Mouse (Mus musculus) urinary bladder, postnatal 25 days (tissue): ENCODE results near the gene Ostf1.

Experiments used
- DNase-seq: peaks from one replicate; pipeline ENCODE4 v3.0.0; 2022; ENCODE audit warnings: low spot score

The Ostf1 gene

DNA sequence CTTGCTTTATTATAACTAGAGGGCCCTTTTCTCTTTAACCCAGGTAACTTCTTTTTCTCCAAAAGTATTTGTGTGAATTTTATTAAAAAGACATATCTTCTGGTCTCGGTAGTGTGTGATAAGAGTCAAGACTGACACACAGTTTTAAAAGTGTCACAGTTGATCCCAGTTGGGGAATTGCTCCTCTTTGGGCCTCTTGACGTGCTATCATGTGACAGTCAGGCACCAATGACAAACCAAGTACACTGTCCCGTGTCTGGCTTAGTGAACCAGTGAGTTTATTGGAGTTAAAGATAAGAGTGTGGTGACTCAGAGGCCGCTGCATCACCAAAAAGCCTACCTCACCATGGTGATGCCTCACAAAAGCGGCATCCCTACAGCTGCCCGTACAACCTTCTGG is 12.5 kb upstream of the Ostf1 start:
- DNase-seq, result no peak

DNA sequence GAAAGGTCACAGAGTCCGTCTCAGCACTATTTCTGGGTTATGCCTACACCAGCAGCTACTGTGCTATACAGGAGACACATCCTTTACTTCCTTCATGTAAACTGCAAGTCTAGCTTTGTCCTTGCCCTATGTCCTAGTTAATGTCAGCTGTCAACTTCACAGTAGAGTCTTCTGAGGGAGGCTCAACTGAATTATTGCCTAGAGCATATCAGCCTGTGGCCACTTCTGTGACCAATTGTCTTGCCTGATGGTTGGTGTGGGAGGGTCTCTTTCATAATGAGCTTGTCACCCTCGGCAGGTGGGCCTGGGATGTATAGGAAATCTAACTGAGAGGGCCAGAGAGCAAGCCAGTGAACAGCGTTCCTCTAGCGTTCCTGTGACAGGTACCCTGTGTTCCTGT is 11.8 kb upstream of the Ostf1 start:
- no peak for DNase-seq

DNA sequence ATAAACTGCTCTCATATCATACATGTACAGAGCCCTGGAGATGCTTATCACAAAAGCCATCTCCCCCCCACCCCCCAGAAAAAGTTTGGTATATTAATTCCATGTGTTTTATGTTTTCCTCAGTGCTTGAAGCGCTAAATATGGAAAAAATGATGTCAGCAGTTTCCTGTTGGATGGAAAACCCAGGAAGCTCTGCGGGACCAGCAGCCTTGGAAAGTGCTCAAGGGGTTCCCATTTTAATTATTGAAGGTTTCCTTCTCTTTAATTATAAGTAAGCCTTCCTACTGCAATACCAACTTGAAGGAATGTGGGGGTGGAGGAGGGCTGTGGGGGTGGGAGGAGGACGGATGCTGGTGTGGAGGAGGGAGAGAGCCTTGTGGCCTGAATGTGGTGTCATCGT is 9.4 kb upstream of the Ostf1 start:
- DNase-seq, result no peak

DNA sequence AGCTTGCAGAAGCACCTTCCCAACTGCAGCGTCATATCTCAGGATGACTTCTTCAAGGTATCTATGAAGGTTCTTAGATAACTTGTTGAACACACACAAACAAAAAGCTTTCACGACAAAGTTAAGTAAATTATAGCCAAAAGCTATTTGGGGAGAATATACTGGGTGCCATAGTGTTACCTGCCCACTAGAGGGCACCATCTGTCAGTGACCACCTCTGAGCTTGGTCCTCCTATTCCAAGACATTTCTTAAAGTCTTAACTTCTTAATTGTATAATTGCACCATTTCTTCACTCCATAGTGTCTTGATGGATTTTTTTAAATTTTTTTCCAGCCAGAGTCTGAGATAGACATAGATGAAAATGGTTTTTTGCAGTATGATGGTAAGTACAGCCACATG is 7.9 kb upstream of the Ostf1 start:
- peak; percentile 25 for DNase-seq

DNA sequence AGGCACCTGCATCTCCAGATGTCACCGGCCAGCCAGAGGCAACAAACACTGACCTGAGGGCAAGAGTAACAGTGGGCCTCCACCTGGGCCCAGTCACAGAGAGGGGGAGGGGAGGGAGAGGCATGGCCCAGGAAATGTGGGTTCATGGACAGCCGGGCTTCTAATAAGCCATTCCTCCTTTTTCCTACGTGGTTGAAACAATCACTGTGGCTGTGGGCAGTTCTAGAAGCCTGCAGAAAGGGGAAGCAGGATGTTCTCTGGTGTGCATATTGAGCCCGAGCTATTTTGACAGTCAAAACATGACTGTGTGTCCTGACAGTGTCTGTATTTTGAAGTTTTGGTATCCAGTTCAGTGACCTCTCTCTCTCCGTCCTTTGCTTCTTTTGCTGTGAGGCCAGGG is 7.3 kb upstream of the Ostf1 start:
- no peak for DNase-seq

DNA sequence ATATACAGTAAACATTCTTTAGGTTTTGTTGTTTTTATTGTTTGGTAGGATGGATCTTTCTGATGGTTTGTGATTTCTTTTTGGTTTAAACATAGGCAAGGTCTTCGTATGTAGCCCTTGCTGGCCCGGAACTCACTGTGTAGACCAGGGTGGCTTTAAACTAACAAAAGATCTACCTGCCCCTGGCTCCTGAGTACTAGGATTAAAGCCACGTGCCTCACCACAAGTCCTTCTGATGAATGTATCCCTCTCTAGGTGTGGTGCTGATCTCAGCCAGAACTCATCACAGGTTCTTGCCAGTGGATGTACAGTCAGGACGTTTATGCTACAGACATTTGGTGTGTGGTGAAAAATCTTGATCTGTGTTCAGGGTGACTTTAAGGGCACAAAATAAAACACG is 6.3 kb upstream of the Ostf1 start:
- DNase-seq, result no peak

DNA sequence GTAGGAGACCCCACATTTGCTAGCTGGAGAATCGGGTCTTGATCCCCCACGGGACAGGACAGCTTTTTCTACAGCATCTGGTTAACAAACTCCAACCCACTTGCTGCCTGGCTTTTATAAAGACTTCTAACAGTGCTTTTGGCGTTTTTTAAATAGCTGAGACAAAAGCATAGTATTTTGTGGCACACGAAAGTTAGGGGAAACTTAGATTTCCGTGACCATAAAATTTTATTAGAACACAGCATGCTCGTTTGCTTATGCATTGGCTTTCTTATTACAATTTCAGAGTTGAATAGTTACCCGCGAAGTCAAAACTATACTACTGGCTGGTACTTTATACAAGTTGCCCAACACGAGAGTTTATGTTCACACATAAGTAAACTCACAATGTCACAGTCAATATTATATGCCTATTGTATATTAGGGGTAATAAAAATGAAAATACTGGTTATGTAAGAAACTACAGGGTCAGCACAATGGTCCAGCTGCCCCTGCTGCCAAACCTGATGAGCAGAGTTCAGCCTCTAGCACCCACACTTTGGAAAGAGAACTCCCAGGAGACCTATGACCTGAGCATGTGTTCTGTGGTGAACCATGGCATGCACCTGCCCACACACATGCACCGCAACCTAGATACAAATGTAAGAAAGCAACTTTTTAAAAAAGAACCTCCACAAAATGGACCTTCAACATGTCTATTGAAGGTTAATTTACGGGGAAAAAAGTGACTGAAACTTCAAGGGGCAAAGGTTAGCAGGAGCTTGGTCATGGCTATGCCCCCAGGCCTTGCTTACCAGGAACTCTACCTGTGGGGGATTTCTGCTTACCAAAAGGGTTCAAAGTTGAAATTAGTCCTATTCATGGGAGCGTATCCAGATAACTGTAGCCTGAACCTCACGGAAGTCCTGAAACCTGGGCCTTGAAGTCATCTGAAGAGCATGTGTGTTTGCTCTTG is 885 bp upstream of the Ostf1 start:
- DNase-seq, result no peak

DNA sequence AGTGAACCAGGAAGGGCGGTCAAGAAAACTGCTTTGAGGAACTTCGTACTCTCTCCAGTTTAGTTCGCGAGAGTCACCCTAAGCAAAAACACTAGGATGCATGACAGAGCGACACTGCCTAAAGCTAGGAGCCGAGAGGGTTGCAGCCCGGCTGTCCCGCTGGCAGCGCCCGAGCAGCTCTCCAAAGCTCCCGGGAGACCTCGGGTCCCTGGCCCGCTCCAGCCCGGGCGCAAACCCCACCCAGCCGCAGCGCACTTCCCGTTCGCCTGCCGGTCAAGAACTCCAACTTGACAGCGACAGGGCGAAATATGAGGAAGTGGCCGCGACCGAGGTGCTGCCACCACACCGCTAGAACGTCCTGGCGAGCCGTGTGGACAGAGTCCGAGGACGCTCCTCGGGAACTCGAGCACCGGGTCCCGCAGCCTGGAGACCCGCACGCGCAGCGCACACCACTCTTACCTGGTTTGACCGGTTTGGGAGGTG is 421 bp downstream of the Ostf1 start:
- DNase-seq, result peak; percentile 58

DNA sequence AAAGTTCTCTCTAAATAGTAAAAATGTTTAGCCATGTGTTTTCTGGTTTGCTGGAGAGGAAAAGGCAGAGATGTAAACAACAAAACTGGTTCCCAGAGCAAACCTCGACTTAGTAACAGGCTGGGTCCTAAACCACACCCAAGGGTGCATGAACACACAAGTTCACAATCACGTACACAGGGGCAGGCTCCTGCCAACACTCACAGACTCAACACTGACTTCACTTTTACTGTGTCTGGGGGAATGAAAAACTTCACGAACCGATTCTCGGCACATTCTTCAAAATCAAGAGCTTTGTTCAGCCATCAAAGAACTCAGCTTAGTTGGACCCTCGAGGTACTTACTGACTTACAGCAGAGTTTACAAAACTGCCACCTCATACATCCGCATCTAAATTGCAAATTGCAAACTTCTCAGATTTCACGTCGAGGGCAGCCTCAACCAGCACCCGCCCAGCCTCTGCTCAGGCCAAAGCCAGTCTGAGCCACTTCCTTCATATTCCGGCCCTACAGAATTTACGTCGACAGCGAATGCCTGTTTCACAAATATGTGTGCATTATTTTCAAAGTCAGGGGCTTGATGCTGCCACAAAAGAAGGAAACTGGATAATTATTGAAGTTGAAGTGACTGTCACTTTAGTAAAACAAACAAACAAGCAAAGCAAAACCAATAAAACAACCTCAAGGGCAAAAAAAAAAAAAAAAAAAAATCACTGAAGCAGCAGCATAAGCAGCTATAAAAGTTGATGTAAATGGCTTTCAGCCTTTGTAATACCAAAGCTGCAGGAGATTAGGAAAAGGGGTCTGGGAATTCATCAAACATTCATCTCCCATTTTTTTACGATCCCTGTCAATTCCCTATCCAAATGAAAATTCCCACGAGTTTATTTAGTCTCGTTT is 1.2 kb downstream of the Ostf1 start:
- peak; percentile 28 for DNase-seq

DNA sequence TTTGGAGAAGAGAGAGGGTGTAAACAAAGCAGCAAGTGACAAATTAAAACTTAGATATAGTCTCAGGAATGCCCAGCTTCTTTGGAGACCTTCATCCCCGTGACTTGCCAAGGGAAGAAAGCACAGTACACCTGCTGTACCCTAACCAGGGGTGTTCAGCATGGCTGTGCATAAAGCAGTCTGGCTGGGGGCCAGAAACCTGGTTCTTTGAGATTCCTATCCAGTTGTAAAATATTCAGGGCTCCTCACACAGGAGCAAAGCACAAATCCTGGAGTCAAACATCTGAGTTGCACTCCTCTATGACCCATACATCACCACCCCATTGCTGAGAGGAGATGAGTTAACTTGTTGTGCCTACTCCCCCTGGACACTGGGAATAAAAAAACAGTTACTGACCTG is 2.0 kb downstream of the Ostf1 start:
- peak; percentile 29 for DNase-seq

DNA sequence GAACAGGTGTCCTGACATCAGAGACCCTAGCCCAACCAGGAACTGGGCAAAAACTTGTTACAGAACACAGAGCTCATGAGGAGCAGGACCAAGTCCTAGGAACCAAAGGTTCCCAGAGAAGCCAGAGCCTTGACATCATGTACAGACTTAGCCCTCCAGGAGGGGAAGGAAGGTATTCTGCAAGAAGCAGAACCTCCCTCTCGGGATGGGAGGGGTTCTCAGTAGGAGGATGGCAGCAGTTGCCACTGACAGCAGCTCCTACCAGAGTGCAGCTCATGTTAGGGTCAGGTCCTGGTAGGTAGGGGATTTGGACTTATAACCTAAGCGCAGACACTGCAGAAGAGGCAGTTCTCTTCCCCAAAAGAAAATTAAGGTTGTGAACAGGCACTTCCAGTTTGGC is 7.7 kb downstream of the Ostf1 start:
- DNase-seq, result no peak

DNA sequence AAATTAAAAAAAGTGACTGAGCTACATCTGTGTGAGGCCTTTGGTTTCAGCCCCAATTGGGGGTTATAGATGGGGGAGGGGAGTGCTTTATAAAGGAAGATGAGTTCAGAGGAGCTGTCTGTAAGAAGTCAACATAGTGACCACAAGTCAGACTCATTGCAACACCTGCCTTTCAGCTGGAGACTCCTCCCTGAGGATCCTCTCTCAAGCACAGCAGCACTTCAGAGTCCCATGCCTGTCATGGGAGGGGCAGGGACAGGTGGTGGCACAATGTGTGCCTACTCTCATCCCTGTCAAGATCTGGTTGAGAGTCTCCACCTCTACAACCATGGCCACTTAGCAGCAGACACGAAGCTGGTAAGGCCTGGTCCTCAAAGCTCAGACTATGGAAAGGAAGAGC is 11.9 kb downstream of the Ostf1 start:
- DNase-seq, result no peak

DNA sequence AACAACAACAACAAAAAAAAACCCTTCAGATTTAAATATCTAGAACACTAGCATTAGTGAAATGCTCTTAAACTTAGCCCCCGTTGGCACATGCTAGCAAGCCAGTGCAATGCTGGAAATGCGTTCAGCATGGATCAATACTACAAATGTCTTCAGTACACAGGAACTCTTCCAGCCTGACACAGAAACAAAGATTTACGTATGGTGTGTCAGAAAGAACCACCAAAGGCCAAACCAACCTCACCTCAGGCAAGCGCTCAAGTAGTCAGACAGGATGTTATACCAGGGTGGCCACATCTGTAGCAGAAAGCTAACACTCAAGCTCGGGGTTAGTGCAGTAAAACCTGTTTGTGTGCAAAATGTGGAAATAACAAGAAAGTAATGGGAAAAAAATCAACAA is 12.6 kb downstream of the Ostf1 start:
- no peak for DNase-seq

DNA sequence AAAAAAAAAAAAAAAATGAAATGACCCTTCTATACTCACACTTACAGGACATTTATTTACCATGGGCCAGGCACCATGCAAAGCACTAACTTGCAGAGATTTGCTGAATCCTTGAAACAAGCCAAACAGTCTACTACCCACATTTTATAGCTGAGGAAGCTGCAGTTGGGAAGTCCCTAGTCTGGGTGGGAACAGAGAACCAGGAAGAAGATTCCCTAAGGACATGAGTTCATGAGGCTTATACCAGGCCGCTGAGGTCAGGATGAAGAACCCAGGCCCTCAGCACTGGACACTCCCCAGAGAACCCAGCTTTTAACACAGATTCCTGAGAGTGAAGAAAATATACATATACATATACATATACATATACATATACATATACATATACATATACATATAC is 14.1 kb downstream of the Ostf1 start:
- no peak for DNase-seq

DNA sequence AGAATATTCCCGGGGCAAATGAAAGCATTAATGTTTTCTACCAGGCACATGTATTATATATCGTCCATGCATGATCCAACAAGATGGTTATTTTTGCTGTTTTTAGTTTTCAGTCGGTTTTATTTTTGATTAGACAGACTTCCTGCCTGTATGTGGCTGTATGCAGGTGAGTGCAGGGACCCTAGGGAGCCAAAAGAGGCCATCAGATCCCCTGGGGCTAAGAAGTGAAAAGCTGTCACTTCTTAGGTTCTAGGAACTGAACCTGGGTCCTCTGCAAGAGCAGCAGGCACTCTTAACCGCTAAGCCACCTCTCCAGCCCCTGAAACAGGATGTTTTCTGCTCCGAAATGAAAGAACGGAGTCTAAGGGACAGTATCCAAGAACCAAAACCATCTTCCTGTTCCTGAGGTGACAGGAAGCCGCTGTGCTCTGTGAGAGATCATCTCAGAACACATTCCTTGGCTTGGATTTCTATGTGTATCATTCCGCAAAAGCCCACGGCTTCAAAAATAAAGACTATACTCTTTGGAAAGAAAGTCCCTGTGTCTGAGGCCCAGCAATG is 15.9 kb downstream of the Ostf1 start:
- no peak for DNase-seq

DNA sequence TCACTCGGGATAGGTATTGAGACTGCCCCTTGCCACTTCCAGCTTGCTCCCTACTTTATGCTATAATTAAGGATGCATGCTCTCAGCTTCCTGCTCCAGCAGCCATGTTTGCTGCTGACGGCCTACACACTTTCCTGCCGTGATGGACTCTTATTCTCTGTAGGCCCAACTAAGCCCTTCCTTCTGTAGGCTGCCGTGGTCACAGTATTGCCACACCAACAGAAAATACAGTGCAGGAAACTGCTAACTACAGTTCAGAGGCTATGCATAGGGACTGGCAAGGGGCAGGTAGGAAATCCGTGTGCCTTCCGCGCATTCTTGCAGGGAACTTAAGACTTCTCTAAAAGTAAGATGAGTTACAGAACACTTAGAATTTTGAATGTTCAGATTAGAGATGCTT is 17.3 kb downstream of the Ostf1 start:
- no peak for DNase-seq

DNA sequence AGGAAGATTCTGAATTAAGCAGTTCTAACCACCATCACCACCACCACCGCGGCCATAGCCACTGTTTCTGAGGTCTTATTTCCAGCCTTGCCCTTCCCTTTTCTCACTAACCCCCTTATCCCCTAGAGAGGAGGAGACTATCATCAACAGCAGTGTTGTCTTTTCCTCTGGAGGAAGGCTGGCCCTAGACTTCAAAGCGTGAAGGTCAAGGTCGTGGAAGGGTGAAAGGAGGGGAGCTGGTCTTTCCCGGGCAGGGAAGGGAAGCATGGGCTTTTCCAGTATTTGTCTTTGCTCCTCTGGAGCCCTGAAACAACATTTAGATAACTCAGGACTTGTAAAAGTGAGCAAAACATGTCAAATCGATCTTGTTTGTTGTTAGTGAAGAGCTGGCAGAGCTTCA is 22.6 kb downstream of the Ostf1 start:
- DNase-seq, result no peak

DNA sequence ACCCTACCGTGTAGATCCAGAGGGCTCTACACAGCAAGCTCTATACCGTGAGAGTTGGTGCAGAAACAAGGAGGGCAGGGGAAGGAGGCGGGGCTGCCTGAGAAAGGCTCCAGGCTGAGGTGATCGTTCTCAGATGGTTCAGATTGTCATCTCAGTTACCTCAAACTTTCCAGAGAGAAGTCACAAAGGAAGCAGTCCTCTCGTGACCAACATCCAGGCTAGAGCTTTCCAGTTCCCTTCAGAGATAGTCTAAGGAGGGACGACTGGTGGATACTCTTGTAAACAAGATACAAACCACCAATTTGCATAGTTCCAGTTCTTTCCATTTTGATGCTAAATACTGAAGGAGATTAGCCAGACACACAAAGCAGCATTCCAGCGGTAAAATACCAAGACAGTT is 23.7 kb downstream of the Ostf1 start:
- DNase-seq, result no peak

DNA sequence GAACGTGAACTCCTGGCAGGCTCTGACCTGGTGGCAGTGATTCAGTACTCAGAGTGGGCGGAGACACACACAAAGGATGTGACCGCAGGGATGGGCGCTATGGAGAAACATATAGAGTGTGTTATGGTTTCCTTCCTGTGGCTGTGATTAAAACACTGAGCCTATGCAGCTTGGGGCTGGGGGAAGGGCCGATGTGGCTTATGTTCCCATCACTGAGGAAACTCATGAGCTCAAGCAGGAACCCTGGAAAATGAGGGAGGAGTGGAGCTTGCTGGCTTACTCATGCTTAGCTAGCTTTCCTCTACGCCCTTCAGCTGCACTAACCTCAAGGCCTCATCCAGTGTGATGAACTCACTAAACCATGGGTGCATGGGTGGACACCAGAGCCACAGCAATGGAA is 28.6 kb downstream of the Ostf1 start:
- no peak for DNase-seq

DNA sequence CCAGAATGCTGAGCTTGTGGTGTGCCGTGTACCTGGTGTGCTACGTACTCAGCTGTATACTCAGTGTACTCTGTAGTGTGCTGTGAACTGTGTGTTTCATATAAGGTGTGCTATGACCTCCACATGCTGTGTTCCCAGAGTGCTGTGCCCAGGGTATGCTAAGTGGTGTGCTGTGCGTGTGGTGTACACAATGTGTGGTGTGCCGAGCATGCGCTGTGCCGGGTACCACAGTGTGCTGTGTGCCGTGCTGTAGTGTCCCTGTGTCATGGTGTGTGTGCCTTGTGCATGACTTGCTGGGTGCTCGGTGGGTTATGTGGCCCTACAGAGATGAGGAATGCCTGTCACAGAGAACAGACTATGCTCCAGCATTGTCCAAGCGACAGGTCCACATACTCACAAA is 31.0 kb downstream of the Ostf1 start:
- DNase-seq, result no peak

DNA sequence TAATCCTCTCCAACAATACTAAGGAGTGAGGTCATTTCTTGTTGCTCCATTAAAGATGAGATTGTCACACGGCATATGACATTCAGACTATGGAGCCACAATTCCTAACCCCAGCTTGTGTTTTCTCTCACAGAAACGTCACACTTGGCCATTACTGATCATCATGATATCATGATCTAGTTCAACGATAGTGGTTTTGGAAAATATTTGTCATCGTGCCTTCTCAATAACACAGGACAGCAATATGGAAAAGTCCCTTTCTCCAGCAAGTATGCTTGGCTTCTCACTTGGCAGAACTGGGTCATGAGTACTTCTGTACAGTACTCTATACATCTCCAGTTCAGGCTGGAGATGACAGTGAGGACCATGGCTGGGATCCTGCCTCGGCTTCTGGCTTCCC is 32.0 kb downstream of the Ostf1 start:
- no peak for DNase-seq

DNA sequence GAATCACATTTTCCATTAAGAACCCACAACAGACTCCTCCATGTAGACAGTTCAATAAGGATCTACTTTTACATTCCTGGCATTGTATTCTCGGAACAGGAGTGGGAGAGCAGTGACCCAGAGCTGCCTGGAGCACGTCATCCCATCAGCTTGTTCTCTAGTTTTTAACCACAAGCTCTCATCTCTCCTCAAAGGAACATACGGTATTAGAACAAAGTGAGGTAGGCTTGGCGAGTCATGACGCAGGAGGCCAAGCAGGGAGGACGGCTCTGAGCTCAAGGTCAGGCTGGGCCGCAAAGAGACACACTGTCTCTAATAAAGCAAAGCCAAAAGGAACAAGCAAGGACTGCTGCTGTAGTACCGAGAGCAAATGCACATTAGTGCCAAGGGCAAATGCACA is 32.6 kb downstream of the Ostf1 start:
- DNase-seq, result no peak
